Mouse (Mus musculus) kidney, postnatal 0 days (tissue): ENCODE data around the gene Bbs4. TPM values are rescaled to one million over a fixed set of nuclear protein-coding genes. Genes with fewer than 3 reads are reported as not detected.
"Not testable (repeated sequence)": the region's sequence is repeated elsewhere in the genome, so short reads cannot be mapped to it uniquely, and the experiment has no call there.

Experiments used
- ATAC-seq: fragments of 200-750 bp; cut with Nextera tagmentation; replicated peaks from 2 replicates; pipeline ENCODE4 v1.8.0; 2017; ENCODE audit warnings: low read depth, moderate number of reproducible peaks, moderate TSS enrichment, moderate library complexity; ENCODE audit not compliant: low FRiP score
- DNase-seq: peaks from one replicate; pipeline ENCODE4 v3.0.0-alpha.2; 2016; ENCODE audit warnings: low spot score
- H3K27ac ChIP-seq: fragments of 300-500 bp; sonication (generic); 2 replicates; pipeline ENCODE4 v1.5.1; 2014; ENCODE audit warnings: mild to moderate bottlenecking
- H3K27me3 ChIP-seq: fragments of 300-500 bp; sonication (generic); 2 replicates; pipeline ENCODE4 v1.6.1; 2014; ENCODE audit warnings: low read length, mixed read lengths; ENCODE audit not compliant: insufficient read depth
- H3K36me3 ChIP-seq: fragments of 300-500 bp; sonication (generic); 2 replicates; pipeline ENCODE4 v1.6.1; 2014; ENCODE audit warnings: low read length, mixed read lengths; ENCODE audit not compliant: insufficient read depth
- H3K4me1 ChIP-seq: fragments of 300-500 bp; sonication (generic); replicated peaks from 2 replicates; pipeline ENCODE4 v1.6.1; 2014; ENCODE audit warnings: antibody characterized with exemption, low read length, mixed read lengths; ENCODE audit not compliant: insufficient read depth
- H3K4me2 ChIP-seq: fragments of 300-500 bp; sonication (generic); 2 replicates; pipeline ENCODE4 v1.6.1; 2014; ENCODE audit warnings: mild to moderate bottlenecking, low read length, moderate library complexity, mixed read lengths
- H3K4me3 ChIP-seq: fragments of 300-500 bp; sonication (generic); replicated peaks from 2 replicates; pipeline ENCODE4 v1.5.1; 2014; ENCODE audit warnings: low read depth, low read length
- H3K9ac ChIP-seq: fragments of 300-500 bp; sonication (generic); 2 replicates; pipeline ENCODE4 v1.6.1; 2014; ENCODE audit warnings: low read depth, low read length
- H3K9me3 ChIP-seq: fragments of 300-500 bp; sonication (generic); replicated peaks from 2 replicates; pipeline ENCODE4 v1.6.1; 2016; ENCODE audit warnings: low read length, inconsistent platforms, mixed read lengths
- CTCF ChIP-seq: IDR thresholded peaks from 2 replicates; pipeline ENCODE4 v1.5.1; 2016; ENCODE audit warnings: antibody characterized with exemption, low read depth, mild to moderate bottlenecking, moderate library complexity
- WGBS: fragments of 180-500 bp; shearing (Covaris S2); extraction: QIAGEN DNeasy Blood & Tissue Kit; methylation state at CpG from one replicate; pipeline ENCODE4 v1.1.7; 2014; 5-methylcytosine and 5-hydroxymethylcytosine counted together
- polyA plus RNA-seq: library from polyadenylated mRNA; unstranded; fragments of >200 nt; fragmentation: Nextera tagmentation; extraction: Ambion mirVana; gene quantifications from 2 replicates; pipeline ENCODE4 v1.2.1, GENCODE M21; 2015

The Bbs4 gene
- polyA plus RNA-seq, 1 experiment from 2014 or later = 15.1 TPM

DNA sequence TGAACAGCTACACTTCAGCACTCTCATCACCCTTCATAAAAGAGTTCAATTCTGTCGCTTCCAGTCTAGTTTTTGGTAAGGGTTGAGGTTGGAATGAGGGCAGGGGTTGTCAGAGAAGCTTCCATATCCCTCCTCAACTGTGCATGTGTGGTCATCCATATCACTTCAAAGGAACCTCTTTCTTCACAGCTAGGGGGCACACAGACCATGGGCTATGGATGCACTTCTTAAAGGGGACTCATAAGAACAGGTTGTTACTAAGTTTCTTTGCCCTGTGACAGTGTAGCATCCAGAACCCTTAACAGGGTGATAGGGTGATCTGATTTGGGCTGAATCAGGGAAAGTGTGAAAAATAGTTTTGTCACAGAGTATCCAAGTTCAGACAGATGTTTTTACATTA, 4.7 kb upstream of the Bbs4 start:
- H3K4me3 ChIP-seq, H3K9me3 ChIP-seq, H3K4me1 ChIP-seq, H3K27ac ChIP-seq, H3K4me2 ChIP-seq, H3K9ac ChIP-seq, ATAC-seq, H3K27me3 ChIP-seq, H3K36me3 ChIP-seq: not testable (repeated sequence)
- peak; percentile 24 for DNase-seq
- TF ChIP-seq CTCF = peak; percentile 61
- WGBS = 64% methylated on average over 1 of the region's 1 CpGs

DNA sequence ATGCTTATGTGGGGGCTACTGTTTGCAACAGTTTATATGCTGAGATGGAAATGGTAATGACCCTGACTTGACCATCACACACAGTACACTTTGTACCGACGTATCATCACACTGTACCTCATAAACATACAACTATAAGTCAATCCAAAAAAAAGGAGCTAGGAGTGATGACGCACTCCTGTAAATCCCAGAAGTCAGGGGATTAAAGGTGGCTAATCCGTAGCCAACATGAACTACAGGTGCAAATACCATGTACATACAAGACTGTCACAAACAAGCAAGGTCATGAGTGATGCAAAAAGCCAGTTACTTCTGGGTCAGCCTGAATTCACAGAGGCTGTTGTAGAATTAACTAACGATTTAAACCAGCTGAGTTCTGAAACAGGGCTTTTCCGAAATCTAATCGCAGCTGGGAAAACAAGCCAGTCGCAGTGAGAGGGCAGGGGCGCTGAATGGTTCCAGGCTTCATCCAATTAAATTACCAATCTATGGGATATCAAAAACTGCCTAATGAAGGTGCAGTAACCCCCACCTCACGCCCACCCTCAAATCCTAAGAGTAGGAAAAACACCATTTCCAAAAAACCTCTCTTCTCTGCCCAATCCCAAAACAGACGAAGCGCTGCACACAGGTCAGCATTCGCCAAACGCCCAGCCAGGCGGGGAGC, 589 bp downstream of the Bbs4 start:
- Histone ChIP-seq H3K36me3 (no peaks in the 10 kb centered on the region), H3K9me3 (no peaks in the 10 kb centered on the region), H3K27me3 (no peaks in the 10 kb centered on the region), H3K4me3 (peak overlapping the region; percentile 77), H3K4me2 (peak overlapping the region; percentile 64), H3K4me1 (no peaks in the 10 kb centered on the region), H3K27ac (peak overlapping the region; percentile 88), H3K9ac (peak overlapping the region; percentile 62)
- DNase-seq (peak; percentile 8), ATAC-seq (no peak)
- WGBS = 8% methylated on average over 15 of the region's 15 CpGs
- no peak for TF ChIP-seq CTCF

DNA sequence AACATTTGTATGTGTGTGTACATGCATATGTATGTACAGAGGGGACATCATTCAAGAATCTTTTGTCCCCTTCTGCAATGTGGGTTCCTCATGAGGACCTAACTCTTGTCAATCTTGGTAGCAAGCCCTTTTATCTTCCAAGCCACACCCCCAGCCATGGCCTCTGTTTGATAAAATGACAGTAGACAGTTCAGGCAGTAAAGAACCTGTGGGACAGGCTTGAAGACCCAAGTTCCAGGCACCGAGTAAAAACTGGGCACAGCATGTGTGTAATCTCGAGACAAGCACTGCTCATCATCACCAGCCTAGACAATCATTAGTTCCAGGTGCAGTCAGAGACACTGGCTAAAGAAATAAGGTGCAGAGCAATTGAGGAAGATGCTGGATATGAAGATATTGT, 7.1 kb downstream of the Bbs4 start:
- Histone ChIP-seq H3K4me2 (no peak overlapping the region), H3K27me3 (no peaks in the 10 kb centered on the region), H3K4me3 (no peak overlapping the region), H3K9ac (no peak overlapping the region), H3K9me3 (no peaks in the 10 kb centered on the region), H3K27ac (no peak overlapping the region), H3K4me1 (no peaks in the 10 kb centered on the region), H3K36me3 (0 out of 2 replicates have a peak, but pooled peaks cover 7% of the 10 kb centered on the region)
- TF ChIP-seq CTCF = no peak
- ATAC-seq (no peak), DNase-seq (no peak)
- WGBS = 66% methylated on average over 2 of the region's 2 CpGs

DNA sequence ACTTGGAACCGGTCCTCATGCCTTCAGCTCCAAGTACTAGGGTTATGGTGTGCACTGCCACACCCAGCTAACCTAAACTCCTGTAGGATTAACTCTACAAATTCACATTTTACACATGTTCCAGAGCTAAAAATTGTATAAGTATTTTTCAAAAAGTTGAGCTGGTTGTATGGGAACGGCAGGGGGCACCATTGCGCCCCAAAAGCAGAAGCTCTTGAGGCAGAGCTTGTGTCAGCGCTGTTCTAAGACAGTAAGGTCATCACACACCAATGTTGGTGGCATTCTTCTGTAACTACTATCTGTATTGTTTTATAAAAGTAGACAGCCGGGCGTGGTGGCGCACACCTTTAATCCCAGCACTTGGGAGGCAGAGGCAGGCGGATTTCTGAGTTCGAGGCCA, 13.3 kb downstream of the Bbs4 start:
- DNase-seq (peak; percentile 21), ATAC-seq (no peak)
- WGBS = 82% methylated on average over 8 of the region's 9 CpGs
- Histone ChIP-seq H3K9me3 (no peaks in the 10 kb centered on the region), H3K9ac (no peak overlapping the region), H3K27me3 (no peaks in the 10 kb centered on the region), H3K4me2 (no peak overlapping the region), H3K27ac (no peak overlapping the region), H3K4me3 (no peak overlapping the region), H3K36me3 (peaks cover 16% of the 10 kb centered on the region; the same call in 1 of the 2 replicates), H3K4me1 (no peaks in the 10 kb centered on the region)
- TF ChIP-seq CTCF = peak; percentile 62

DNA sequence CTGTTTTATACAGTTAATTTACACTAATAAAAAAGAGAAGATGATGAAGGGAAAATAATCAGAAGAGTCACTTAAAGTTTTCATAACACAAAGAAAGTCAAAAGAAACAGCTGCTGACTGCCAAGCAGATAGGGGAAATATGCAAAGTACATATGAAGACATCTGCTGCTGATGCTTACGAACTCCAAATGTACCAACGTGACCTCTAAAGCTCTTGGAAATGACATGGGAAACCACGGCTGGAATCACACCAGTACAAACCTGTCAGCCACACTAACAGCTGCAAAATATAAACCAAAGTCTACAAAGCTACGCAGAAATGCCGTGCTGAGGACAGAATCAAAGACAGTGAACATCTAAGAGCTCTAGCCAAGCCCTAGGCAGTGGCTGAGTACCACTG, 14.2 kb downstream of the Bbs4 start:
- Histone ChIP-seq H3K36me3 (peaks cover 16% of the 10 kb centered on the region; the same call in 1 of the 2 replicates), H3K4me1 (no peaks in the 10 kb centered on the region), H3K9ac (no peak overlapping the region), H3K27me3 (no peaks in the 10 kb centered on the region), H3K4me3 (no peak overlapping the region), H3K9me3 (no peaks in the 10 kb centered on the region), H3K4me2 (no peak overlapping the region), H3K27ac (no peak overlapping the region)
- no peak for DNase-seq
- TF ChIP-seq CTCF = no peak
- WGBS = 67% methylated on average over 5 of the region's 5 CpGs
- ATAC-seq = no peak

DNA sequence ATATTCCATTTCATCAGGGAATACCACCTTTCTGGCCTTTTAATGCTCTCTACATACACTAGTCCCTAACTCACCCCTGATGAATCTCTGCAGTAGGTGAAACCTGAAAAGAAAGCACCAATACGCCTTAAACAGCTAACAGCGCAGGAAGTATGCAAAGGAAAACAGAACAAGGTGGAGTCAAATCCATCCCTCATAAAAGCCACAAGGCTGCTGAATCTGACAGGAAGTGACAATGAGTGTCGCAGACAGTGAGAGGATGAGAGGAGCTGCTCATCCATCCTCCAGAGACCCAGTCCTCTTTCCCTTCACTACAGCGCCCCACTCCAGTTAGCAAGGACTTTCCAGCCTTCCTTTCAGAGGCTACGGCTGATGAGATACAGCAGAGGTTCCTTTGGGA, 14.9 kb downstream of the Bbs4 start:
- DNase-seq (no peak), ATAC-seq (no peak)
- Histone ChIP-seq H3K36me3 (peaks cover 11% of the 10 kb centered on the region), H3K9me3 (no peaks in the 10 kb centered on the region), H3K9ac (no peak overlapping the region), H3K27ac (no peak overlapping the region), H3K4me2 (no peak overlapping the region), H3K27me3 (no peaks in the 10 kb centered on the region), H3K4me3 (no peak overlapping the region), H3K4me1 (no peaks in the 10 kb centered on the region)
- TF ChIP-seq CTCF = no peak
- 86% methylated on average over 5 of the region's 5 CpGs for WGBS

DNA sequence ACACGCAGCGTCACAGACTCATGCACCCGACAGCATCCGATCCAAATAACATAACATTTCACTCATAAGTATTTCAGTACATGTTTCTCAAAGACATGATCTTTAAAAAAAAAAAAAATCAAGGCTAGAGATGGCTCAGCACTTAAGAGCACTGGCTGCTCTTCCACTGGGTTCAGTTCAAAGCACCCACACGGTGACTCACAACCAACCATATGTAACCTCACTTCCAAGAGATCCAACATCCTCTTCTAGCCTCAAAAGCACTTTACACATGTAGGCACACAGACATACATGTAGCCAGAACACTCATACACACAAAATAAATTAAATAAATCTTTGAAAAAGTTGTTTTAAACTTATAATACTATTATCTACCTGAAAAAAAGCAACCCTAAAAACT, 15.4 kb downstream of the Bbs4 start:
- ATAC-seq (no peak), DNase-seq (no peak)
- H3K4me1 ChIP-seq = no peaks in the 10 kb centered on the region
- H3K36me3 ChIP-seq = peaks cover 16% of the 10 kb centered on the region
- no peak overlapping the region for H3K4me2 ChIP-seq
- H3K27me3 ChIP-seq = no peaks in the 10 kb centered on the region
- no peak overlapping the region for H3K9ac ChIP-seq
- H3K27ac ChIP-seq = no peak overlapping the region
- H3K4me3 ChIP-seq = no peak overlapping the region
- WGBS = 94% methylated on average over 5 of the region's 5 CpGs
- no peak for TF ChIP-seq CTCF
- H3K9me3 ChIP-seq = no peaks in the 10 kb centered on the region
